Mouse (Mus musculus) C2C12 (cell line): ENCODE results near the gene Irf8. TPM values are rescaled to one million over a fixed set of nuclear protein-coding genes. Genes with fewer than 3 reads are reported as not detected.

Experiments used
- H3K27me3 ChIP-seq: one replicate; pipeline ENCODE4 v1.6.1; 2011; ENCODE audit not compliant: control insufficient read depth, insufficient read depth, insufficient read length
- H3K36me3 ChIP-seq: one replicate; pipeline ENCODE4 v1.6.1; 2011; ENCODE audit not compliant: control insufficient read depth, insufficient read depth
- H3K4me3 ChIP-seq: one replicate; pipeline ENCODE4 v1.5.1; 2011; ENCODE audit warnings: mild to moderate bottlenecking, control low read depth; ENCODE audit not compliant: poor library complexity, insufficient read depth, severe bottlenecking
- H3K79me2 ChIP-seq: one replicate; pipeline ENCODE4 v1.6.1; 2011; ENCODE audit not compliant: control insufficient read depth, insufficient read depth
- H3K79me3 ChIP-seq: one replicate; pipeline ENCODE4 v1.6.1; 2011; ENCODE audit warnings: low read depth, control low read depth
- H3ac ChIP-seq: one replicate; pipeline ENCODE3; 2011; ENCODE audit warnings: low read depth; ENCODE audit not compliant: control insufficient read depth, insufficient read length
- CEBPB ChIP-seq: IDR thresholded peaks from one replicate; pipeline ENCODE4 v1.6.1; 2011; ENCODE audit warnings: low read depth, mild to moderate bottlenecking, control low read depth, moderate library complexity
- CTCF ChIP-seq: IDR thresholded peaks from one replicate; pipeline ENCODE4 v1.5.1; 2011; ENCODE audit not compliant: control insufficient read depth, insufficient read depth, insufficient read length
- FOSL1 ChIP-seq: IDR thresholded peaks from one replicate; pipeline ENCODE4 v1.8.0; 2011; ENCODE audit warnings: mild to moderate bottlenecking, low read length; ENCODE audit not compliant: poor library complexity, insufficient read depth, severe bottlenecking
- MAX ChIP-seq: IDR thresholded peaks from one replicate; pipeline ENCODE4 v1.6.1; 2011; ENCODE audit warnings: mild to moderate bottlenecking, control low read depth
- MYOD1 ChIP-seq: IDR thresholded peaks from one replicate; pipeline ENCODE4 v1.6.1; 2011; ENCODE audit warnings: low read depth; ENCODE audit not compliant: control insufficient read depth, insufficient read length
- MYOG ChIP-seq: IDR thresholded peaks from one replicate; pipeline ENCODE4 v1.6.1; 2011; ENCODE audit not compliant: control insufficient read depth, insufficient read length; ENCODE audit errors: extremely low read depth
- USF1 ChIP-seq: IDR thresholded peaks from one replicate; pipeline ENCODE4 v1.6.1; 2011; ENCODE audit warnings: low read depth, mild to moderate bottlenecking, control low read depth, moderate library complexity
- polyA plus RNA-seq: library from polyadenylated mRNA; unstranded; fragments of >200 nt; fragmentation: generic; extraction: Trizol; gene quantifications from one replicate; pipeline ENCODE4 v1.2.1, GENCODE M21; 2012; ENCODE audit warnings: missing spikeins

Irf8 gene
- polyA plus RNA-seq, 1 experiment = not detected

DNA sequence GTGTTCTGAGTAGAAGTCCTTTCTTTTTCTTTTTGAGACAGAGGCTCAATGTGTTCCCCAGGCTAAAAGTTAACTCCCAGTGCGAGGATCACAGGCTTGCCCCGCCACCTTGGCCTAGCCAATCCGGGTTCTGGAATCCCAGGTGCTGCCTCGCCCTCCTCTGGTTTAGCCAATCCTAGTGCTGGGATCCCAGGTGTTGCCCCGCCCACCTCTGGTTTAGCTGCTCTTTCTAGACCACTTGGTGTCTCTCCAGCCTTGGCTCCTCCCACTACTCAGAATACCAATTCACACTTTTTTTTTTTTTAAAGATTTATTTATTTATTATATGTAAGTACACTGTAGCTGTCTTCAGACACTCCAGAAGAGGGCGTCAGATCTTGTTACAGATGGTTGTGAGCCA lies 4.1 kb upstream of the Irf8 start:
- Histone ChIP-seq H3K36me3 (no peaks in the 10 kb centered on the region), H3K4me3 (no peak overlapping the region), H3ac (no peak overlapping the region), H3K79me2 (no peaks in the 10 kb centered on the region), H3K79me3 (no peaks in the 10 kb centered on the region), H3K27me3 (peaks cover 72% of the 10 kb centered on the region)
- no peak for TF ChIP-seq MYOG
- TF ChIP-seq USF1 = no peak
- no peak for TF ChIP-seq CEBPB
- TF ChIP-seq MAX = no peak
- no peak for TF ChIP-seq MYOD1
- TF ChIP-seq FOSL1 = no peak
- TF ChIP-seq CTCF = no peak

DNA sequence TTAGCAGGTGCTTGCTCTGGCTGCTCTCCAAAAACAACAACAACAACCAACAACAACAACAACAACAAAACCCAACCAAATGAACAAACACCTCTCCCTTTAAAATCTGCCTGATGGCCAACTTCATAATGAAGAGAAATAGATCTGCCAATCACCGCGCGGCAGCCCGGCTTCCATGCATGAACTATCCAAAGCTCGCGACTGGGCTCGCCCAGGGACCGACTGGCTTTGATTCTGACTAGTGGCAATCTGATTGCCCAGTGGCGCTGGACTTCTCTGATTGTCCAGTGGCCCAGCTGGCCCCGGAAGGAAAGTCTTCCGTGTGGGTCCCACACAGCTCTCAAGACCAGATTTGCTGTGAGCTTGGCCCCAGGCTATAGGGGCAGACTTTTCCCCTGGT lies 328 bp downstream of the Irf8 start:
- TF ChIP-seq FOSL1 (no peak), MYOD1 (no peak), CTCF (no peak), USF1 (no peak), MAX (no peak), MYOG (no peak)
- Histone ChIP-seq H3K79me2 (no peaks in the 10 kb centered on the region), H3K27me3 (peaks cover 92% of the 10 kb centered on the region), H3ac (no peak overlapping the region), H3K36me3 (no peaks in the 10 kb centered on the region), H3K4me3 (no peak overlapping the region), H3K79me3 (no peaks in the 10 kb centered on the region)

DNA sequence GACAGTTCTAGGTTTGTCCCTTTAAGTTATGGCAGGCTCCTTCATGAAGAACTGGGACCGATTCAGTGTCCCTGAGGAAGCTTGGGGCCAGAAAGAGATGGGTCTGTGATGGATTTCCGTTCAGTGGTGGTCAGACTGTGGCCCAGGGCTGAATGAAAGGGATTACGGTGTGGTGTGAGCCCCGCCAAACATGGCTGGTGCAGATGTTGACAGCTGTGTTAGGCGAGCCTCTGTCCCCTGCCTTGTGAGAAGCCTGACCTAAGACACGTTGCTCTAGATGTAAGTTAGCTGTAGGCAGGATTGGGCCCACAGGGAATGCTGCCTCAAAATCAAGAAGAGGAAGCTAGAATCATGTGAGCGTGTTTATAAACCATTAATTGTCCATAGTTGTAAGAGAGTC lies 1.0 kb downstream of the Irf8 start:
- no peaks in the 10 kb centered on the region for H3K36me3 ChIP-seq
- H3K79me3 ChIP-seq = no peaks in the 10 kb centered on the region
- no peaks in the 10 kb centered on the region for H3K79me2 ChIP-seq
- peaks cover 94% of the 10 kb centered on the region for H3K27me3 ChIP-seq
- H3K4me3 ChIP-seq = no peak overlapping the region
- no peak overlapping the region for H3ac ChIP-seq
- TF ChIP-seq MAX (no peak), FOSL1 (no peak), CEBPB (no peak)

DNA sequence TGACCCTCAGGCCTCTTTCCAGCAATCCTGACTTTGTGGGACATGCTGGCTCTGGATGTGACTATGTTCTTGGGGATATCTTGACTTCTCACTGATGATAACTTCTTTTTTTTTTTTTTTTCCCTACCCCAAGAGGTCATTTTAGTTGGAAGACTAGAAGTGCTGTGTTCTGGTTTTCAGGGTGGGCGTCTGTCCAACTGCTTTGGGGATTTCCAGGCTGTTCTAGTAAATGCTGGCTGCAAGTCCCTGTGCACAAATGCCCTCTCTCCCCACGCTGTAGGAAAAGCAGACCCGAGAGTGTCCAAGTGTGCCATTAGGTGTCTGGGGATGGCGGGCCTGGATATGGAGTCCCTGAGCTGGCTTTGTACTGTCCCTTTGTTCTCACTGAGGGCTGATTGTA lies 2.6 kb downstream of the Irf8 start:
- Histone ChIP-seq H3K79me3 (no peaks in the 10 kb centered on the region), H3K4me3 (no peak overlapping the region), H3K79me2 (no peaks in the 10 kb centered on the region), H3K36me3 (no peaks in the 10 kb centered on the region), H3K27me3 (peaks cover 93% of the 10 kb centered on the region), H3ac (no peak overlapping the region)
- TF ChIP-seq MYOD1 = no peak
- no peak for TF ChIP-seq USF1
- no peak for TF ChIP-seq CTCF
- TF ChIP-seq MAX = no peak
- no peak for TF ChIP-seq CEBPB
- no peak for TF ChIP-seq MYOG
- TF ChIP-seq FOSL1 = no peak

DNA sequence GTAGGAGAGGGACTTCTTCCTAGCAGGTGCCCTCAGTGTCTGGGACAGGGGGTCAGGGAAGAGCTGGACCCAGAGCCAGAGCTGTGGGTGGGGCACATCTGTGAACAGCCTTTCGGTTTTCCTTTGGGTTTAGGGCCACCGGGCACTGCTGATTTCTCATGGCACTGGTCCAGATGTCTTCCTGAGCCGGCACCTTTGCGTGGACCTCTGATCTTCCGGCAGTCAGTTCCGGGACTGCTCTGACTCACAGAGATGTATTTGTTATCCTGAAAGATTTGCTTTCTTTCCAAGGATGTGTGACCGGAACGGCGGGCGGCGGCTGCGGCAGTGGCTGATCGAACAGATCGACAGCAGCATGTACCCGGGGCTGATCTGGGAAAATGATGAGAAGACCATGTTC lies 3.4 kb downstream of the Irf8 start:
- H3ac ChIP-seq = no peak overlapping the region
- no peaks in the 10 kb centered on the region for H3K79me3 ChIP-seq
- no peaks in the 10 kb centered on the region for H3K79me2 ChIP-seq
- no peak overlapping the region for H3K4me3 ChIP-seq
- TF ChIP-seq CEBPB (no peak), MYOD1 (no peak), MAX (no peak), MYOG (no peak)
- H3K27me3 ChIP-seq = peaks cover 96% of the 10 kb centered on the region
- H3K36me3 ChIP-seq = no peaks in the 10 kb centered on the region

DNA sequence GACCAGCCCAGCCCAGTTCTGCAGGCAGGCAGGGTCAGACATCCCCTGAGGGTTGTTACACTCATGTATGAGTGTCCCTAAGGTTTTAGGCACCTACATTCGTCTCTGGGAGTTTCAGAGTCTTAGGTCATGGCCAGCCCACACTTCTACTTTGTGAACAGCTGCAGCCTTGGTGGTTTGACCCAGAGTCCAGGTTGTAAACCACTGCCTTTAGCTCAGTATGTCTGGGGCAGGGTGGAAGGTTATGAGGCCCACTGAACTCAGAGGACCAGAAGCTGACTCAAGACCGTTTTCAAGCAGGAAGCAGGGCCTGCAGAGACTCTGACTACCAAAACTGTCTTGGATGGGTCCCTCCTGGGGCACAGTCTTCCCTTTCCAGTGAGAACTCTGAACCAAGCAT lies 4.4 kb downstream of the Irf8 start:
- no peak overlapping the region for H3K4me3 ChIP-seq
- peaks cover 98% of the 10 kb centered on the region for H3K27me3 ChIP-seq
- H3K79me2 ChIP-seq = no peaks in the 10 kb centered on the region
- no peak for TF ChIP-seq USF1
- TF ChIP-seq CEBPB = no peak
- H3K79me3 ChIP-seq = no peaks in the 10 kb centered on the region
- H3ac ChIP-seq = no peak overlapping the region
- no peaks in the 10 kb centered on the region for H3K36me3 ChIP-seq
